Mouse (Mus musculus) hindlimb bud, embryonic 11.5 days (tissue): ENCODE measurements around the gene Uso1.

Experiments
- DNase-seq: peaks from one replicate; pipeline ENCODE4 v3.0.0-alpha.2; 2012; ENCODE audit warnings: low read depth, low spot score; ENCODE audit errors: extremely low spot score

The Uso1 gene

DNA sequence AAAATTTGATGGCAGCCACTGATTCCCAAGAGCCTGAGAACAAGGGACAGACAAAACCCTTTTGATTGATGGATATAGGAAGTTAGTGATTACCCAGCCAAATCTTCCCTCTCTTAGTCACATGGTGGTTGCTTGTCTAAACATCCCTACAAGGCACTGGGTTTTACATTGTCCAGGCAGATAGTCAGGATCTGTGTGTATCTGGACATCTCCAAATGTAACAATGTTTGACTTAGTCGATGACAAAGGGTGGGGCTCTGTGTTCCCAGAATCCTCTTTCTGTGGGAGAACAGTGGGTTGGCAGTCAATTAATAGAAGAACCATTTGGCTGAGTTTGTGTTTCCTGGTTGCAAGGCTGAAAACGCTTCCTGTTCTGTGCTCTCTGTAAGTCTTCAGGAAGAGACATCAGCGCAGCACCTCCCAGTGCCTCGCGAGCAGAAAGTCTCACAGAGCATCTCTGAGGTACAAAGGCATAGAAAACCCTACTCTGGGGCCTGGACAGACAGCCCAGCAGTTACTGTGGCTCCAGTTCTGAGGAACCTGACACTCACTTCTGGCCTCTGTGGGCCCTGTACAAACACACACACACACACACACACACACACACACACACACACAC lies 97.3 kb downstream of the Uso1 start:
- no peak for DNase-seq

DNA sequence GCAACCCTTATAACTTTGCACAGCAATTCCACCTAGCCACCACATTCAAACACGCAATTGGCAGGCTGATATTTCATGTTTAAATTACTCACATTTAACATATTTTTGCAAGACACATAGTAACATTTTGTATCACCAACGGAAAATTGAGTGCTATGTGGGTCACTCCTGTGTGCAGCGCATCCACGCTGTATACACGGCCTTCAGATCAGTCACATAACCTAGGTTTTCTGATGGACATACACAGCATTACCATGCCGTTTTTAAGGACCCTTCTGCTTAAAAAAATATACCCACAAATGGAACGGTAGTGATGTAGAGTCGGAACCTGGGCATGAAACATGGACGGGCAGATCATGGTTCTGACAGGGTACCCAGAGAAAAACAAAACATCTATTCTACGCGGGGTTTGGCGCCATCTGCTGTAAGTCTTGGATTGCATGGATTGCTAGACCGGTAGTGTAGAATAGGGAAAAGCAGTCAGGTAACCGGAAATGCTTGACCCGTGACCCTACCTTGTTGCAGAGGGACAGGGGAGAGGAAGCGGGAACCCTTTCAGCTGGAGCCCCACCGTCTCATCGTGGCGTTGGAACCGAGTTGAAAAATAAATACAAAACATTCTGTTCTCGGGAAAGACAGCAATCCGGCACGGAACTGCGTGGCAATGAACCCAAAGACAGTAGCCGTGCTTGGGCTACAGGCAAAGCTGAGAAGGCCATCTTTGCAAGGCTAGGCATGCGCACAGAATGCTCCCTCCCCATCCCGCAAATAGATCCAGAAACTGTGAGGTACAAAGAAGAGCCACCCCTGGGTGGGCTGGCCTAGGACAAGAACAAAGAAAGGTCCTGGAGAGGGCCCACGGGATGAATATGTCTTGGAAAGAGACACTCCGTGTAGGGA lies 101.8 kb downstream of the Uso1 start:
- DNase-seq: no peak

DNA sequence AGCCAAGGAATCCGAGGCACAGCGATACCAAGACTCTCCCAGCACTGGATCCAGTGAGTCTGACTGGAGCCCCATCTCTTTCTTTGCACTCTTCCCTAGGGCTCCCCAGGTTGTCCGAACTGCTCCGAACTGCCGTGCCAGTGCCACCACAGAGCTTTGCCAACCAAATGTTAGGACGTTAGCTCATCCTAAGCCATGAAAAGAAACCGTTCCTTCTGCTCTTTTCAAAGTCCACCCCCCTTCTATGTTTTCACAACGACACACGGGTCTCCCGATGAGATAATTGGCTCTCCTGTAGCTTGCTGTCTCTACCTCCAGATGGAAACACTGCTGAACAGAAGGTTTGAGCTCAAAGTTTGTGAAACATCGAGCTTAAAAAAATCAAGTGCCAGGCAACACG lies 103.0 kb downstream of the Uso1 start:
- DNase-seq: no peak

DNA sequence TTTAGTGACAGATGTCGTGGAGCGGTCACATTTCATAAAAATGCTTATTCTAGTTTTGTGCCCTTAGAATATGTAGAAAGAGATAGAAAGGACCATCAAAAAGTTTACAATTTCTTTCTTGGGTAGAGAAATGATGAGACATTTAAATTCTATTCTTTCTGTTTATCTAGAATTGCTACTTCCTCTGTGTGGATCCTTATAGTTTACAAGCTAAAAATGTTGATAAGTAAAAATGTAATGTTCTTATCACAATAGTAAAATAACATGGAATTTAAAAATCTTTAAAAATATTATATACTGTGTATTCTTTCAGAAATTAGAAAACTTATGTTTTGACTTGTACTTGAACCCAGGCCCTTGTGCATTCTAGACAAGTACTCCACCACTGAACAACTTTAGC lies 107.2 kb downstream of the Uso1 start:
- DNase-seq: no peak

DNA sequence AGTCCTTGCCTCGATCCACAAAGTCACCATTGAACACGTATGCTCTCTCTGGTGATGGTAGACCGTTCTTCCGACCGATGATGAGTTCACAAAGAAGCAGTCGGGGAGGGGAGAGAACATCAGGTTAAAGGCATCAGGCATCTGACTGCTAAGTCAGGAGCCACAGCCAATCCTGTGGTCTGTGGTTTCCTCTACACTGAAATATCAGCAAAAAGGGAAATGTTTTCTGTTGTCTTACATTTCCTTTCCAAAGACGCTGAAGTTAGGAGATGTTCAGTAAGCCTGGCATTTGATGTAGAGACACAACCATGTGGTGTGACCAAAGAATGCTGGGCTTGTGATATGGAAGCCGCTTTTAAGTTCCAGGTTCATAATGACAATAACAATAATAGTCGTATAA lies 107.7 kb downstream of the Uso1 start:
- no peak for DNase-seq

DNA sequence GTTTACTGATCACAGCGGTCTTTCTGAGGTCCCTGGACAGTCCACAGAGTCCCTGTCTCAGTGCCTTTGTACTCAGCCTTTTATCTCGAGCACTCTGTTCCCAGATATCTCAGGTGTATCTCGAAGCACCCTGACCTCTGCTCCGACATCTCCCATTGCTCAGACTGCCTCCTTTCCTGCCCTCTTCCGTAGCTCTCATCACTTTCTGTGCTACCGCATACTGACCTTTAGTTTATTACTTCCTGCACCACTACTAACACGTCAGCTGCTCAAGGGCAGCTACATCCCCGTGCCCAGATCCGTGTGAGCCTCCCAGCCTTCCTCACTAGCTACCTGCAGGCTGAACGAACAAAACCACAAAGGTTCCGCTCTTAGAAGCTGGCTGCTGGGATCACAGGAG lies 110.9 kb downstream of the Uso1 start:
- no peak for DNase-seq

DNA sequence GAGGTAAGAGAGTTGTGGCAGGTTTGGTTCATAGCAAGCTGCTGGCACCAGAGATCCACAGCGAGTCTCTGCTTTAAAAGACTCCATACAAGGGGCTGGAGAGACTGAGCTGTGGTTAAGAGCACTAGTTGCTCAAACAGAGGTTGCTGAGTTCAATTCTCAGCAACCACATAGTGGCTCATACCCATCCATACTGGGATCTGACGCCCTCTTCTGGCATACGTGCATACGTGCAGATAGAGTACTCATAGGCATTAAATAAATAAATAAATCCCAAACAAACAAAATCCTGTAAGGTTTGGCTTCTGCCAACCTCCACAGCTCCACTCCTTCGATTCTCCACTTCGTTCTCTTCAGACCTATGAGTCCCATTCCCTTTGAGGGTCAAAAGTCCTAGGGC lies 114.3 kb downstream of the Uso1 start:
- DNase-seq: no peak
